Mouse (Mus musculus): ENCODE data around the gene Tfap2a. TPM values are rescaled to one million over a fixed set of nuclear protein-coding genes. Genes with fewer than 3 reads are reported as not detected.
A peak's percentile ranks its signal among the peaks of the same experiment; 100 is the strongest.

Gene Tfap2a
- total RNA-seq (2021): under 1 TPM; 0.33 to 0.36 TPM
- long read RNA-seq, experiment 1: 0 reads
- long read RNA-seq, experiment 2, partial matches to known transcripts: 0 of 1 reads
- long read RNA-seq, experiment 2, other reads (novel, unspliced or antisense): 1 of 1 reads

DNA sequence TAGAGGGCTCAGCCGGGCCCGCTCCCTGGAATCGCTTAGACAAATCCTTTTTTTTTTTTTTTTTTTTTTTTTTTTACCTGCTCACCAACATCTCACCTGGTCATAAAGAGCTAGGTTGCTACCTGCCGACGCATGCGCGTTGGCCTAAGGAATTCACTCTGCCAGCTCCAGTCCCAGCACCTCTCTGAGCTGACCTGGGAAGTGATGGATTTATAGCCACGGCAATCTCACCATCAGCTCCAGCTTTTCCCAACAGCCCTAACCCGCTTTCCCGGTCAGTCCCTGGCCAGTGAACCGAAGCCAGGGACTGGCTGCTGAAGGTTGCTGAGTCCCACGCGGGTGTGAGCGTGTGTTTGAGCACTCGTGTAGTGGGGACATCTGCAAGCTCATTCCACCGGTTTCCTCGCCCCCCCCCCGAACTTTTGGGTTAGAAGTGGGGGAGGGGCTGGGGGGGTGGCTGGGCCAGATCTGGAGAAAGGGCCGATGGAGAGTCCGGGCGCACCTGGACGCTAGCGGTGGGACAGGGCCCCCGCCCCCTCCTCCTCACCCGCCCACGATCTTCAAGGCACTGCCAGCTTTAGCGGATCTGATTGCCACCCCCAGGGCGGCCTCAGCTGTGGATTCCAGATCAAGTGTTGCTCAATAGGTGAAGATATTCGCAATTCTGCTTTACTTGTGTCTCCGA, at the start of gene Tfap2a:
TSS of gene Tfap2a (minus strand) at position 181 of the 685 bp plus-strand sequence.
- no peak for DNase-seq

DNA sequence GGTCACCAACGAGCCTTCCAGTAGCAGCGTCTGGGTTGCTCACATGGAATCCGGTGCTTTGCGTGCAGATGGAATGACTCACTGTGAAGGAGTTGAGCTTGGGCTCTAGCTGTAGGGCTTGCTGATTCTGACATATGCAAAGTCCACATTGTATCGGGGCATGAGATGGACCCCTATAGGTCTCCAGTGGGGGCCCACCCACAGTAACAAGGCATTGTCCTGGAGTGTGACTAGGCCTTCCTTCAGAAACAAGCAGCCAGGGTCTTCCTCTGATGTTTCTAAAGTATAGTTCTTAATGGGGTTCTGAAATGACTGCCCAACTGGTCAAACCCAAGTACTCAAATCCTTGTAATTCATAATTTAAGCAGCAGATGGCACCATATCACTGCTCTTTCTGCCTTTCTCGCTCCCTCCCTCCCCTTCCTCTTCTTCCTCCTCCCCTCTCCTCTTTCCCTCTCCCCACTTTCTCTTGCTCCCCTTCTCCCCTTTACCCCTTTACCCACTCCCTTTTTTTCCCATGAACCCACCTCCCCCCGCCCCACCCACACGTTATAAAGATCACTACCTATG, 46.1 kb upstream of the Tfap2a start:
- peak; percentile 11 for DNase-seq

DNA sequence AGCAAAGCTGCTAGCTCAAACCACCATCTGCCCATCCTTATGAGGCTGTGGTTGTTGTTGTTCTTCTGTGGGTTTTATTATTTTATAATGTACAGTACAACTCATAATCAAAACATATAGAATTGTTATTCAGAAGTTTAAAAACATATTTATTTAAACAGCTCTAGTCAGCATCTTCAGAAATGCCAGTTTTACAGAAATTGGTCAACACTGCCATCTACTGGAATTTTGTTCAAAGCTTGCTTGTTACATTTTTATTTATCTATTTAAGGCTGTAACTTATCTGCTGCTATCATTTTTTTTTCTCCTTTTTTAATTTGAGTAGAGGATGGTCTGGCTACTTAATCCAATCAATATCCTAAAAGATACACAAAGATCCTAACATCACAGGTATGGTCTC, 19.8 kb upstream of the Tfap2a start:
- DNase-seq: no peak

DNA sequence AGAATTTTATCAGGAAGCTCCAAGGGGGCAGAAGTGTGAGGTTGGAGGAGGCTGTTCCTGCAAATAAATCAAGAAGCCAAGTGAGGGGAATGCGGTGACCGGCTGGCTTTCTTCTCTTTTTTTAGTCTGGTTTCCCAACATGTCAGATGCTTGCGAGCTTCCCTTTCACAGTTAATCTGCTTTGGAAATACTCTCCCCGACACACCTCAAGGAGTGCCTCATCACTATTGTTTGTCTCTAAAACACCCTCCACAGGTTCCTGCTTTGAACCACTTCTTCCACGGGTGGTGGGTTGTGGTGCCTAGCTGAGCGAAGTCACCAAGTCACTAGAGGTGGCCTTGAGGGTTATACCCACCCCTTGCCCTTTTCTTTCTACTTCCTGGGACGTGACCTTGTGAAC, 18.2 kb upstream of the Tfap2a start:
- DNase-seq: no peak

DNA sequence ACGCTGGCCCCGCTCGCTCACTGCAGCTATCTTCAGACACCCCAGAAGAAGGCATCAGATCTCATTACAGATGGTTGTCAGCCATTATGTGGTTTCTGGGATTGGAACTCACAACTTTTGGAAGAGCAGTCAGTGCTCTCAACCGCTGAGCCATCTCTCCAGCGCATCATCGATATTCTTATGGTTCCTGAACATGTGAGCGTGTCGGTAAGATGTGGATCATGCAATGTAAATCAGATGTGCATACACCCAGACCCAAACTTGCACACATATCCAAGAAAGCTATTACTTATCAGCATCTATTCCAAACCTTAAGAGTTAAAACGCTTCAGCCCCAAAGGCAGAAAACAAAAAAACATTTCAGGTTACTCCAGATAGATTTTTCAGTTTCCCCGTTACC, 15.9 kb upstream of the Tfap2a start:
- DNase-seq: no peak

DNA sequence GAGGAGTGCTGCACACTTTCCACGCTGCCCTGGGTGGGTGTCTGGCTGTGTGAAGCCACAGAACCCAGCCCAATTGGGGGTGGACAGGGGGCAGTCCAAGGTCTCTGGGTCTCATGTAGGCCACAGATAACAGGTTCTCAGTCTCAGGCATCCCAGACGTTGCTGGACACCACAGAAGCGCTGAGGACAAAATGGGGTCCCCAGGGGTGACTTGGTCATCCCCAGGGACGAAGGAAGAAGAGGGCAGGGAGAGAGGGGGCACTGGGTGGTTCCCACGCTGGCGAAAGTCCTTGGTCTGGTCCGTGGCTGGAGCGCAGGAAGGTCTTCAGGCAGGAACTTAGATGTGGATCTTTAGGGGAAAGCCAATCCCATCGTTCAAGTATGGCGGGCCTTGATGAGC, 13.7 kb upstream of the Tfap2a start:
- no peak for DNase-seq

DNA sequence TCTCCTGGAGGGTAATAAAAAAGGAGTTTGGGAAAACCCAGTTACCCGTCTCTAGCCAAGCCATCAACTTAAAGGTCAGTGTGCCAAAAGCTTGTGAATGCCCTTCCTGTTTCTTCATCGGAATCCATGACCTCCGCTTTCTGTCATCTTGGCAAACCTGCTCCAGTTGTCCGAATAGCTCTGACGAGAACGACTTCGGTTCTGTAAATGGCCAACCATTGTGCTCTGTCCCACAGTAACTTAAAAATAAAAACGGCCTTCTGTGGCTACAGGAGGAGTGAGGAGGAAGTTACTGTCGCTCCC, 11.4 kb upstream of the Tfap2a start:
- no peak for DNase-seq

DNA sequence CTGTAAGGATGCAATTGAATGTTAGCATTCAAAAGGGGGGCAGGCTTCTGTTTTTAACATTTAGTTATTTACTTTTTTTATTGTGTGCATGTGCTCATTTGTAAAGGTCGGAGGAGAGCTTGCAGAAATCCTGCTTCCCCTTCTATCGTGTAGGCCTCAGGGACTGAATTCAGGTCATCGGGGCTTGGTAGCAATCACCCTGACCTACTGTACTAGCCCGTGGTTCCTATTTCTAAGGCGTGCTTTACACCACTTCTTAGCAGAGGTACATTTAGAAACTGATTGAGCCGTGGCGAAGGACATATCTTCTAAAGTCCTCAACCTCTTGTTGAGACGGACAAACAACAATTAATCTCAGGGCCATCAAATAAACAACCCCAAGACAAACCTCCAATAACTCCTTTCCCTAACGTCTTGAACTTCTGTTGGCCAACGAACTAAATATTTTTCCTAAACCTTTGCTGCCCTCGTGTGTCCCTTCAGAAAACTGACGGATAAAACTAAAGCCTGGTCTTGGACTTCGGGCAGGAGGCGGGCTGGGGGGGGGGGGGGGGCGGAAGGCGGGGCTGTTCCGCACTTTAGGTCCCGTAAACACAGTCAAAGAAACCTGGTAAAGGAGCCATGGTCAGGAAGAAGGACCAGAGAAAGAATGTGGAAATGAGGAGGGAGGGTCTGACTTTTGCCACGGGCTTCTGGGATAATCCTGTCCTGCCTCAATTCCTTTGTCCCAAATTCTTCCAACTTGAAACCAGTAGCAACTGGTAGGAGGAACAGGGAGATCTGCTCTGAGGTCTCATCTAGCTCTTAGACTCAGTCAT, 10.8 kb upstream of the Tfap2a start:
- peak; percentile 14 for DNase-seq

DNA sequence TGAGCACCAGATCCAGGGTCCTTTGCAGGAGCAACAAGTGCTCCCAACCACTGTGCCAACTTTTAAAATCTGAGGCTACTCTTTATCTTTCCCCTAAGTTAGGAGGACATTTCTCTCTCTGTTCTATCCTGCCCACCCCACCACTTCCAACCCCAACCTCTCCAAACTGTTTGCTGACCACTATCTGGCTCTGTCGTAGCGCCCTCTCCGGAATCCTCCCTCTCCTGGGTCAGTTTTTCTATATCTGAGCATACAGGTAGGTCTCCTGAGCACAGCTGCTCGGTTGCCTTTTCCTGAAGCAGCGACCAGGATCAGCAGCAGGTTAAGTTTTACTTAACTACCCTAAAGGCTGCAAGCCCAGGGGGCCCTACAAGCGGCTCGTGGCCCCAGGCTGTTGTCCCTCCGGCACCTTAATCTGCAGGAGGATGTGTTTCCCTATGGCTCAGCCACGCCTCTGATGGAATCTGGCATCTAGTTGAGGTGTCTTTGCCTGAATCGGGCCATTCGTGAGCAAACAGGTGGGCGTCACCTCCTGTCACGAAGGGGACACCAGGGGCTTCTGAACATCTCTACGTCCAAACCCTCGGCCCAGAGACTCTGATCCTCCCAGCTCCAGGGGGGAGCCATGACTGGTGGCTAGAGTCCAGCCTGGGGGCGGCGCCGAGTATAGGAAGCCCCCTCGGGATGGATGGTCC, 6.1 kb upstream of the Tfap2a start:
- no peak for DNase-seq

DNA sequence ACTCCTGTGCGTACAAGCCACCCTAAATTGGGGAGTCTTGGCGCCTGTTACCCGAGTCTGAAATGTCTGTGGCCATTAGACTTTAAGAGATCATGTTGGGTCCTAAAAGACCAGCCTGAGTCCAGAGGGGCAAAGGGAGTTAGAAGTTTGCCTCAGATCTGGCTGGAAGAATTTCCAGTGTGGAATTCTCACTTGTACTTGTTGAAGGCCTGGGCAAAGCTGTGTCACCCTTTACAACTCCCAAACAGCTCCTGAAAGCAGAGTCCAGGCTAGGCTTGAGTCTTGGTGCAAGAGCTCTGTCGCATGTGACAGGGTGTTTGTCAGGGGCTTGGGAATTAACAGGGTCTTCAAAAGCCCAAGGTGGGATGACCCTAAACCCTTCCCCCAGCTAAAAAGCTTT, 5.0 kb upstream of the Tfap2a start:
- no peak for DNase-seq

DNA sequence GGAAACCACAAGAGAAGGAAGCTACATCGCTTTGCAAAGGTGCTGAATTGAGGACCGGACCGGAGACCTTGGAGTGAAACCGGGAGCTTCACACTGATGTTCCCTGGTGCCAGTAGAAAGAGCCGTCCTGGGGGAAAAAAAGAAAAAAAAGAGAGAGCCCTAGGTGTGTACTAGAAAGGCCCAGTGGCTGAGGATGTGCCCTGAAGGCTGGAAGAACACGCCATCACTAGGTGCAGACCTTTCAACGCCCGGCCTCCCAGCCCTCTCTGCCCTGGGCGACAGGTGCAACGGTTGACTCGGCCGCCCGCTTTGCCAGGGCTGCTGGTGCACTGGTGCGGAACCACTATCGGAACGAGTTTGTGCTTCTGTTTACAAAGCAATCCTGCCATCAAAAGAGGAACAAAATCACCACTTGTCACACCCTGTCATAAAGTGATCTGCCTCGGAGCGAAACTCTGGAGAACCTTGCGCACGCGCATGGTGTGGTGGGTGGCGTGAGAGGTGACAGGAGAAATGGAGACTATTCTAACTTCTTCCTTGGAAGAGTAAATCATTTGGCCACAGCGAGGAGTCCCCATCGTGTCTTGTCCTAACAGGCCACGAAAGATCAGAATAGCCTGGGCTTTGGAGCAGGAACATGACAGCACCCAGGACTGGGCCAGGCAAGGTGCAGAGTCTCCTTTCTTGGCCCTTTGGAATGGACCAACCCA, 3.8 kb upstream of the Tfap2a start:
- DNase-seq: no peak

DNA sequence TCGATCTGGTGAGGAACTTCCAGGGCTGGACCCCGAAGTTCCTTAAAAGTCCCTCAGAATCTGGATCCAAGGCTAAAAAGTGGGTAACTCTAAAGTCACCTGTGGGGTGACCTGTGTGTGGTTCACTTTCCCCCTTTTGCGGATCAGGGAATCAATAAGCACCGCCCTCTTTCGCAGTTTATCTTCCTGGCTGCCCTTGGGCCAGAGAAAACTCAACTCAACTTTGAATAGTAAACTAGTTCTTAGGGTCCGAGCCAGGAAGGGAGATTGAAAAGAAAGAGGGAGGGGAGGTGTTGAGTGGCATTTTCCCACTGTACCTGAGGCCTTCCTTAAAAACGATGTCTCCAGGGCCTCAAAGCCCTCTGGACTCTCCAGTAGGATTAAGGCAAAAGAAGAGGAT, 3.3 kb upstream of the Tfap2a start:
- no peak for DNase-seq

DNA sequence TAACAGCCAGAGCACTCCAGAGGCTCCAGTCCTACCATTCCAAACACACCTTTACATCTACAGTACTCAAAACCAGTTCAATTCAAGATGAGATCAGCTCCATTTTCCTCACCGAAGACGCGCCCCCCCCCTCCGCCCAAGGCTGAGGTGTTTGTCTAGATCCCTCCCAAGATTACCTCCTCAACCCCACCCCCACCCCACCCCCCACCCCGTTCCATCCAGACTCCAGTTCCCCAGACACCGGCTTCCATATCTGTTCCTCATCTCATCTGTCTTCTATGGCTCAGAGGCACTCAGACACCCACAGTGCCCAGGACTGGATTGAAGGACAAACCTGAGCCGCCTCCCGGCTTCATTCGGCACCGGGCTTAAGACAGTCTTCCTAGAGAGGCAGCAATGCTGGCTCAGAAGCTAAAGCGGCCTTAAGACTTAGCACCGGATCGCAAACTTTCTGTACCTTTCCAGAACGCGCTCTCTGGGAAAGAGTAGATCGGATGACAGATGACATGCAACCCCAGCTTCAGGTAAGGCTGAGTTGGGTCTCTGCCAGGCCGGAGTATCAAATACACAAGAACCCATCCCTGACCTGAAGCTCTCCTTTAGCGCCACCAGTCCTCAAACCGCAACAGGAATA, 2.7 kb upstream of the Tfap2a start:
- DNase-seq: no peak

DNA sequence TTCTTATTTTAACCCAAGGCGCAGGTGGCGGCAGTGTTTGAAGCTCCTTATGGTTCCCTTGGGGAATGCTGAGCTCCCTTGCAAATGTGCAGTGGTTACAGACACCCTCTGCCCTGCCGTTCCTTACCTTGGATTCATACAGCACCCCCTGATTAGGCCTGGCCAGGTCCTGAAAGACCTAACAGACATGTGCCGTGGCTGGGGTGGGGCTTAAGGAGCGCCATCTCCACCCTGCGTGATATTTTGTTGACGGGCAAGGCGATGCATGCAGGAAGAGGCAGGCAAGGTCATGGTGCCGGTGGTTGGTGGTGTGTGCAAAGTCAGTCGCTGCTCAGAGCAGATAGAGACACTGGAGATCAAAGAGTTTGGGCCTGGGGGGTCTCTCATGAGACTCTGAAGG, 1.7 kb upstream of the Tfap2a start:
- DNase-seq: no peak

DNA sequence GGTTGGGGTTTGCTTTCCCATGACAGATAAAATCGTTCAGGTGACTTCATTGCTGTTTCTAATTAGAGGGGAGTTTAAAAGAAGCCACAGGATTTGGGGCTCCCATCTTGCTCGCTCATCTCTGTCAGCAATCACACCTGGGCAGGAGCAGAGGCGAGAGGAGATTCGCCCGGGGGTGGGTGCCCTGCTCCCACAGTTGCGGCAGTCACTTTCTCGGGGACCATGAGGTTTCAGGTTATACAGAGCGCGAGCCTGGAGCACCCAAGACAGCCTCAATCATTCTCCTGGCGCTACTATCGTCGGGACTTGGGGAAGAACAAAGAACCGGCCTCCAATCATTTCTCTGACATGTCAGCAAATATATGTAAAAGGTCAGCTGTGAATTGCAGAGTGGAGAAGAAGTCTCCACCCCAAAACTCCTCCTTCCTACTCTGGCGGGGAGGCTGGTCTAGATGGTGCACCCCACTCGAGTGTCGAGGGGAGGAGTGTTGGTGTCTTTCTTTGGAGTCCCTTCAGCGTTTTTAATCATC, 1.0 kb upstream of the Tfap2a start:
- no peak for DNase-seq

DNA sequence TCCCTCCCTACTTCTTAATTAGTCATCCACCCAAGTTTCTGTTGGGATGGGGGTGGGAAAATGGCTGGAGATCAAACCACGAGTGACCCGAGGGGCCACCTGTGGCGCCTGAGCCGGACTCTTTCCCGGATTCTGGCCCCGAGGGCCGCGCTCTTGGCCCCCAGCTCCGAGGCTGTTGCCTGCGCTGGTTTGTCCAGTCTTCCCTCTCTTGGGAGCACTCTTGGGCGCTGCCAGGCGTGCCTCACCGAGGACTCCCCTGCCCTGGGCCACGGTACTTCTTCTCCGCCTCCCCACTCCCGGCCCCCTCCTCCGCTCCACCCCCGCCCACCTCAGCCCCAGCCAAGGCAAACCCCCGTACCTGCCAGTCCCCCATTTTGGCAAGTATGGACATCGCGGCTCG, 415 bp downstream of the Tfap2a start:
- DNase-seq: no peak

DNA sequence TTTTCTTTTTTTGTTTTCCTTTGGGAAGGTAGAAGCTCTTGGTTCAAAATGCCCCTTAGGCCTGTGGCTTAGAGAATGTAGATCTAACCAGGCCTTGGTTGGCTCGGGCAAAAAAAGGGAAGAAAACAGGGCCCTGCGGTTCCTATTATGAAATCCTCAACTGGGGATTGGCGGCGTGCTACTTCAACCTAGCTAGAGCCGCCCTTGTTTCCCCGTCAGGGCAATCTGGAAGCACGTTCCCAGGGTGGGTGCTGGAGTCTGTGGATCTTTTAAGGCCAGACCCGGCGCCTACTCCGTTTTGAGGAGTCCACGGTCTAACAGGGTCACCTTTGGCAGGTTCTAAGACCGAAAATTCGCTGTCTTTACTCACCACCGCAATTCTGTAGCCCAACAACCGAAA, 1.1 kb downstream of the Tfap2a start:
- no peak for DNase-seq

DNA sequence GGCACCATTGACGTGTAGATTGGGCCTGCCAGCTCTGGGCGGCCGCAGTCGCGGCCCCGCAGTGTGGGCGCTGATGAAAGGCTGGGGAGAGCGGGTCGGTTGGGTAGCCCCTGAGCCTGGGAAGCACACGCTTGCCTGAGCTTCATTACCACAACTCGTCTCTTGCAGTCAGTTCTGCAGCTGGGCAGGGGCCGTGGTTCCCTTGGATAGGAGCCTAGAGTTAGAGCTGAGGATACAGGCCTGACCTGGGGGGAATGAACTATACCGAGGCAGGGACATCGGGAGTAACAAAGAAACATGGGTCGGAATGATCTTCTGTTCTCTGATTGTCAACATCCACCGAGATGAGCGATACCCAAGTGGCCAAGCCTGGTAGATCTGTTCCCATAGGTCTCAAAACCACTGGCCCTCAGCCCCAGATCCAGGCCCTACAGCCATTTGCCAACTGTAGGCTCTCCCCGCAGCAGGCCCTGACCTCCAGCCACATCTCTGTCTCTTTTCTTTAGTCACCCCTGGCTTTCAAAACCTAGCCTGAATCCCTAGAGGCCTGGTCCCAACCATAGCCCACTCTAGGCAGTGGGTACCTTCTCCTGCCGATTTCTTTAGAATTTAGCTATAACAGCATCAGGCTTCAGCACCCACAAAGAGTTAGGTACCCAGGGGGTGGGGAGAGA, 1.9 kb downstream of the Tfap2a start:
- DNase-seq: no peak

DNA sequence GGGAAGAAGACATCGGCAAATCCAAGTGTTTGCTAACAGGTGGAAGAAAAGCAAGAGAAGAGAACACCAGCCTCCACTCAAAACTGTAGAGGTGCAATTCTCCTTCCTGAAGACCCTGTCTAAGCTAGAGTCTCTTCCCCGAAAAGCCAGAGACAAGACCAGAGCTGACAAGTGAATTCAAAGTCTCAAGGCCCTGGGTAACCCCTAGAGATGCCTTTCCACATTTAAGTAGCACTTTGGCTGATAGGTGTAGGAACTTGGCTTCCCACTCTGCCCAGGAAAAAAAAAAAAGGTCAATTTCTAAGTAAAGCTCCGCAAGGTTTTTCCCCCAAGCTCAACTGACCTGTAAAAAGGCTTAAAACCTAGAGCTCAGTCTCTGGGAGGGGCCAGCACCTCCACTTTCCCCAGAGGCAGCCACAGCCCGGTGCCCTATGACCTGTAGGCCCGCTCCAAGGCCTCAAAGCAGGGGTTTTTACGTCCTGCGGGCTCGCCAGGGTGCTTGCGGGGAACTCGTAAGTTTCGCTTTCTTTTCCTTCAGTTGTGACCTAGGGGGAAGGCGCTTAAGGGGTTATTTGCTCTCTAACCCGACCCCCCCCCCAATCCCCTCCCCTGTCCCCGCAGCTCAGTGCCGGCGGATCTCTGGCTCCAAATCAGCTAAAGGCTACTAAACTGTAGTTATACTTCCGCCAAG, 2.6 kb downstream of the Tfap2a start:
- DNase-seq: no peak

DNA sequence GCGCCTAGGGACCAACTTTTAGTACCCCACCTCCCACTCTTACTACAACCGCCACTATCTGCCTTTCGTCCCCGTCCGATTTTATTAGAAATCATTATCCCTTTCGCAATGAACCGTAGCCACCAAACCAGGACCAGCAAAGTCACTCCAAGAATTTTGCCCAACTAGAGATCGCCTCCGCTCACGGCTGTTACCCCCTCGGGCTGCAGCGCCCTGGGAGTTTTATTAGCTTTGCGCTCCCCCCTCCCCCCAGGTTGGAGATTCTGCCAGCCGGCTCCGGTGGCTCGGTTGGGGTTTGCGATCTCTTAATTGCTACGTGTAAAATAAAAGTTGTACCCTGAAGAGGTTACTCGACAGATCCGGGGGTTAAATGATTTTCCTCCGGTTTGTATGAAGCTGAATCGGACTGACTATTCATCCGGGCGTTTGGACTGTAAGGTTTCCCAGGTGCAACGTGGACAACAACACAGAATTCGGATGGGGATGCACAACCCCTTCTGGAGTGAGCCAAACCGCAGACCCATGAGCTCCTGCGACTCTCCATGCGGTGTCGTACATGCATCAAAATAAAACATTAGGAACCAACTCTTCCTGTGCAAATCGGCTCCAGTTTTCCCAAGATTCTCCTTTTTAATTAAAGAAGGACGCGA, 3.7 kb downstream of the Tfap2a start:
- no peak for DNase-seq

All from adrenal gland, postnatal 10 days (tissue).